Mouse (Mus musculus): ENCODE measurements around the gene Gm47959.

Gene Gm47959

GRCm38 (mm10) chr1:83032508-83032907 lies 32.2 kb downstream of the Gm47959 start:
- DNase-seq (ENCODE audit: low spot score in 2 of 2) = no peak

GRCm38 (mm10) chr1:83034509-83034908 lies 34.2 kb downstream of the Gm47959 start:
- DNase-seq (ENCODE audit: low spot score in 2 of 2) = no peak

DNA sequence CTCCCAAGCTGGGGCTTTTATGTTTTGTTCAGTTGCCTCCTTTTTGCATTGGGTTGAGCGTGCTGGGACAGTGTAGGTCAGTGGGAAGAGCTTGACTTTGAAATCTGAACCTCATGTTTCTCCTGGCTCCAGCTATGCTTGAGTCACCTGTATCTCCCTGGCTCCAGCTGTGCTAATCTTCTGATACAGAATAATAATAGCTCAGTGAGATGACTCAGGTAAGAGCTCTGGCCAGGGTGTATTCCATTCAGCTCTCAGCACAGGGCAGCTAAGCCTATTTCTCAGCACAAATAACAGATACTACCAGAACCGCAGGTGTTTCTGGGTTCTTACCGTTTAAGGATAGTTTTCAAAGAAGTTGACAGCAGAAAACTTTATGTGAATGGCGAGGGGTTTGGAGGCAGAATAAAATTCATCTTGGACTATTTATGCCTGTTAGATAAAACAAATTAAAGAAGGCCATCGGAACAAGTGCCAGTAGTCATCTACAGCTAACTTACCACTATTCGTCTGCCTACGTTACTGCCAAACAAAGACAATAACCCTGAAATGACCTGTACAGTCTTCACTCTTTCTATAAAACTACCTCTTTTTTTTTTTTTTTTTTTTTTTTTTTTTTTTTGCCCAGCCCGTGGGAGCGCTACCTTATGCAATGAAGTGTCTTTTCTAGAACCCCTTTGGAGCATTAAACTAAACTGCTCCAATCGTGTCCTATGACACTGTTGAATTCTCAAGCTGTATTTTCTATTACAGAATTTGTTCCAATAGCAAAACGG lies 36.7 kb downstream of the Gm47959 start:
- no peak for DNase-seq (ENCODE audit: low spot score in 2 of 2)

GRCm38 (mm10) chr1:83038109-83038672 lies 37.8 kb downstream of the Gm47959 start, which contains the start of gene Slc19a3:
Gene Slc19a3, minus strand, starts transcription at chr1:83038448.
- no peak for DNase-seq (ENCODE audit: low spot score in 2 of 2)

GRCm38 (mm10) chr1:83039080-83039479 lies 38.7 kb downstream of the Gm47959 start:
- no peak for DNase-seq (ENCODE audit: low spot score in 2 of 2)

GRCm38 (mm10) chr1:83042380-83042779 lies 42.0 kb downstream of the Gm47959 start, which contains the start of gene Krtap28-10:
Gene Krtap28-10, minus strand, starts transcription at chr1:83042480.
- no peak for DNase-seq (ENCODE audit: low spot score in 2 of 2)

GRCm38 (mm10) chr1:83044882-83045427 lies 44.6 kb downstream of the Gm47959 start, which contains the start of gene Gm47969:
Gene Gm47969, plus strand, starts transcription at chr1:83044932.
- no peak for DNase-seq (ENCODE audit: low spot score in 2 of 2)

Measured in natural killer cell, adult 2 months (primary cell).